Mouse (Mus musculus): Measurements from ENCODE around the gene Prkcd. TPM values are rescaled to one million over a fixed set of nuclear protein-coding genes. Genes with fewer than 3 reads are reported as not detected.

The Prkcd gene
- polyA plus RNA-seq, 1 experiment, result 23.6 TPM

- no peaks in the 10 kb centered on the region for H3K27me3 ChIP-seq (ENCODE audit: control insufficient read depth, insufficient read depth, insufficient read length)
- H3K36me3 ChIP-seq (ENCODE audit: control insufficient read depth, insufficient read depth), result no peaks in the 10 kb centered on the region
- TF ChIP-seq MYOD1 (IDR thresholded peaks at IDR 0.05; ENCODE audit: control insufficient read depth in 1 of 3, insufficient read length in 2 of 3, low read depth in 2 of 3), result peak in 1 of 3 experiments; percentile 52
- TF ChIP-seq CEBPB (IDR thresholded peaks at IDR 0.05; ENCODE audit: insufficient read depth, poor library complexity, severe bottlenecking), result no peak
- no peak for TF ChIP-seq POLR2AphosphoS2 (IDR thresholded peaks at IDR 0.05; ENCODE audit: insufficient read length, low read depth)
- TF ChIP-seq MYOG (IDR thresholded peaks at IDR 0.05; ENCODE audit: control insufficient read depth in 1 of 3, insufficient read depth in 1 of 3, insufficient read length in 2 of 3, low read depth in 2 of 3), result peak in 2 of 3 experiments; percentile 7 to 48
- H3K4me2 ChIP-seq (ENCODE audit: low read depth), result peak overlapping the region; percentile 9
- no peak overlapping the region for H3ac ChIP-seq (ENCODE audit: control insufficient read depth, insufficient read length)
- no peaks in the 10 kb centered on the region for H3K79me2 ChIP-seq (ENCODE audit: control insufficient read depth, insufficient read depth)
- no peak overlapping the region for H3K4me3 ChIP-seq
These were observed 5.8 kb upstream of the Prkcd start for GRCm38 (mm10) chr14:30631834-30632233.

GRCm38 (mm10) chr14:30630811-30631576 is 5.0 kb upstream of the Prkcd start:
- TF ChIP-seq SRF (IDR thresholded peaks at IDR 0.05; ENCODE audit: control insufficient read depth, insufficient read length, low read depth), result no peak
- no peak for TF ChIP-seq POLR2AphosphoS2 (IDR thresholded peaks at IDR 0.05; ENCODE audit: insufficient read length, low read depth)
- TF ChIP-seq MAX (IDR thresholded peaks at IDR 0.05; ENCODE audit: low read depth), result no peak
- TF ChIP-seq USF1 (IDR thresholded peaks at IDR 0.05; ENCODE audit: low read depth), result no peak
- TF ChIP-seq MYOG (IDR thresholded peaks at IDR 0.05; ENCODE audit: control insufficient read depth in 1 of 3, insufficient read depth in 1 of 3, insufficient read length in 2 of 3, low read depth in 2 of 3), result peak in 1 of 3 experiments; percentile 16
- TF ChIP-seq MYOD1 (IDR thresholded peaks at IDR 0.05; ENCODE audit: control insufficient read depth in 1 of 3, insufficient read length in 2 of 3, low read depth in 2 of 3), result peak in 1 of 3 experiments; percentile 55
- TF ChIP-seq CEBPB (IDR thresholded peaks at IDR 0.05; ENCODE audit: insufficient read depth, poor library complexity, severe bottlenecking), result no peak
- TF ChIP-seq REST (IDR thresholded peaks at IDR 0.05; ENCODE audit: insufficient read depth, insufficient read length), result no peak
- no peak for TF ChIP-seq E2F4 (IDR thresholded peaks at IDR 0.05; ENCODE audit: insufficient read depth)
- no peak for TF ChIP-seq POLR2A (IDR thresholded peaks at IDR 0.05; ENCODE audit: insufficient read length, low read depth)
- no peak for TF ChIP-seq TCF12 (IDR thresholded peaks at IDR 0.05; ENCODE audit: insufficient read depth, poor library complexity, severe bottlenecking)
- Histone ChIP-seq H3K27me3 (ENCODE audit: control insufficient read depth, insufficient read depth, insufficient read length) (no peaks in the 10 kb centered on the region), H3K79me2 (ENCODE audit: control insufficient read depth, insufficient read depth) (no peaks in the 10 kb centered on the region), H3ac (ENCODE audit: control insufficient read depth, insufficient read length) (no peak overlapping the region), H3K4me2 (ENCODE audit: low read depth) (peak overlapping the region; percentile 22), H3K4me3 (no peak overlapping the region), H3K36me3 (ENCODE audit: control insufficient read depth, insufficient read depth) (no peaks in the 10 kb centered on the region)

- no peak overlapping the region for H3K4me3 ChIP-seq
- H3K79me2 ChIP-seq (ENCODE audit: control insufficient read depth, insufficient read depth), result peaks cover 7% of the 10 kb centered on the region
- no peaks in the 10 kb centered on the region for H3K36me3 ChIP-seq (ENCODE audit: control insufficient read depth, insufficient read depth)
- H3K27me3 ChIP-seq (ENCODE audit: control insufficient read depth, insufficient read depth, insufficient read length), result no peaks in the 10 kb centered on the region
- TF ChIP-seq TCF12 (IDR thresholded peaks at IDR 0.05; ENCODE audit: insufficient read depth, poor library complexity, severe bottlenecking) (no peak), POLR2A (IDR thresholded peaks at IDR 0.05; ENCODE audit: insufficient read length, low read depth) (no peak), CEBPB (IDR thresholded peaks at IDR 0.05; ENCODE audit: insufficient read depth, poor library complexity, severe bottlenecking) (no peak), E2F4 (IDR thresholded peaks at IDR 0.05; ENCODE audit: insufficient read depth) (no peak), MAX (IDR thresholded peaks at IDR 0.05; ENCODE audit: low read depth) (no peak), SRF (IDR thresholded peaks at IDR 0.05; ENCODE audit: control insufficient read depth, insufficient read length, low read depth) (no peak), REST (IDR thresholded peaks at IDR 0.05; ENCODE audit: insufficient read depth, insufficient read length) (no peak), TCF3 (IDR thresholded peaks at IDR 0.05; ENCODE audit: insufficient read length, low read depth) (no peak), USF1 (IDR thresholded peaks at IDR 0.05; ENCODE audit: low read depth) (no peak), MYOG (IDR thresholded peaks at IDR 0.05; ENCODE audit: control insufficient read depth in 1 of 3, insufficient read depth in 1 of 3, insufficient read length in 2 of 3, low read depth in 2 of 3) (no peak), POLR2AphosphoS2 (IDR thresholded peaks at IDR 0.05; ENCODE audit: insufficient read length, low read depth) (no peak), MYOD1 (IDR thresholded peaks at IDR 0.05; ENCODE audit: control insufficient read depth in 1 of 3, insufficient read length in 2 of 3, low read depth in 2 of 3) (no peak)
- no peak overlapping the region for H3ac ChIP-seq (ENCODE audit: control insufficient read depth, insufficient read length)
- no peak overlapping the region for H3K4me2 ChIP-seq (ENCODE audit: low read depth)
These were observed 3.8 kb upstream of the Prkcd start for GRCm38 (mm10) chr14:30629839-30630238.

- Histone ChIP-seq H3ac (ENCODE audit: control insufficient read depth, insufficient read length) (no peak overlapping the region), H3K79me2 (ENCODE audit: control insufficient read depth, insufficient read depth) (peaks cover 16% of the 10 kb centered on the region), H3K36me3 (ENCODE audit: control insufficient read depth, insufficient read depth) (no peaks in the 10 kb centered on the region), H3K4me2 (ENCODE audit: low read depth) (no peak overlapping the region), H3K27me3 (ENCODE audit: control insufficient read depth, insufficient read depth, insufficient read length) (no peaks in the 10 kb centered on the region), H3K4me3 (no peak overlapping the region)
- TF ChIP-seq REST (IDR thresholded peaks at IDR 0.05; ENCODE audit: insufficient read depth, insufficient read length) (no peak), CEBPB (IDR thresholded peaks at IDR 0.05; ENCODE audit: insufficient read depth, poor library complexity, severe bottlenecking) (no peak), POLR2AphosphoS2 (IDR thresholded peaks at IDR 0.05; ENCODE audit: insufficient read length, low read depth) (no peak), MYOD1 (IDR thresholded peaks at IDR 0.05; ENCODE audit: control insufficient read depth in 1 of 3, insufficient read length in 2 of 3, low read depth in 2 of 3) (no peak), TCF3 (IDR thresholded peaks at IDR 0.05; ENCODE audit: insufficient read length, low read depth) (no peak), USF1 (IDR thresholded peaks at IDR 0.05; ENCODE audit: low read depth) (no peak), E2F4 (IDR thresholded peaks at IDR 0.05; ENCODE audit: insufficient read depth) (no peak), POLR2A (IDR thresholded peaks at IDR 0.05; ENCODE audit: insufficient read length, low read depth) (no peak), MYOG (IDR thresholded peaks at IDR 0.05; ENCODE audit: control insufficient read depth in 1 of 3, insufficient read depth in 1 of 3, insufficient read length in 2 of 3, low read depth in 2 of 3) (no peak), TCF12 (IDR thresholded peaks at IDR 0.05; ENCODE audit: insufficient read depth, poor library complexity, severe bottlenecking) (no peak), SRF (IDR thresholded peaks at IDR 0.05; ENCODE audit: control insufficient read depth, insufficient read length, low read depth) (no peak), MAX (IDR thresholded peaks at IDR 0.05; ENCODE audit: low read depth) (no peak)
These were observed 2.2 kb upstream of the Prkcd start for GRCm38 (mm10) chr14:30628235-30628634.

Data from myocyte (in vitro differentiated cells).